Mouse (Mus musculus) CH12.LX (cell line): ENCODE measurements around the gene Slc38a2.

Source experiments
- POLR2A ChIP-seq: IDR thresholded peaks from 2 replicates; pipeline ENCODE4 v1.6.1; 2011; ENCODE audit warnings: low read depth, mild to moderate bottlenecking, improper control_type of control experiment, low read length
- USF1 ChIP-seq: IDR thresholded peaks from 2 replicates; pipeline ENCODE4 v1.6.1; 2014; ENCODE audit warnings: low read depth, mild to moderate bottlenecking, inconsistent platforms, low read length, improper control_type of control experiment

- no peak for TF ChIP-seq USF1
- no peak for TF ChIP-seq POLR2A
Observed at GRCm38 (mm10) chr15:96744153-96744881, 44.8 kb upstream of the Slc38a2 start.
